Mouse (Mus musculus): ENCODE results near the gene Fos. TPM values are rescaled to one million over a fixed set of nuclear protein-coding genes. Genes with fewer than 3 reads are reported as not detected.

Gene Fos
- polyA plus RNA-seq, 1 experiment from 2014 or later: 1.1 TPM

- H3K4me3 ChIP-seq: no peak overlapping the region
- H3K27ac ChIP-seq (replicated peaks): no peak overlapping the region
- no peak overlapping the region for H3K9ac ChIP-seq (replicated peaks)
- no peak overlapping the region for H3K4me2 ChIP-seq (replicated peaks)
- H3K27me3 ChIP-seq: peaks cover 60% of the 10 kb centered on the region
- peaks cover 16% of the 10 kb centered on the region for H3K4me1 ChIP-seq
- ATAC-seq (ENCODE audit: low FRiP score, low read depth): no peak
- no peaks in the 10 kb centered on the region for H3K36me3 ChIP-seq
- no peaks in the 10 kb centered on the region for H3K9me3 ChIP-seq
- WGBS: 78% methylated on average over 7 of the region's 7 CpGs
Measured at GRCm38 (mm10) chr12:85478696-85479095, 5.0 kb downstream of the Fos start.

GRCm38 (mm10) chr12:85479190-85479589 lies 5.5 kb downstream of the Fos start:
- Histone ChIP-seq H3K4me3 (no peak overlapping the region), H3K36me3 (no peaks in the 10 kb centered on the region), H3K9ac (replicated peaks) (no peak overlapping the region), H3K4me2 (replicated peaks) (no peak overlapping the region), H3K9me3 (no peaks in the 10 kb centered on the region), H3K27me3 (peaks cover 57% of the 10 kb centered on the region), H3K4me1 (peaks cover 13% of the 10 kb centered on the region), H3K27ac (replicated peaks) (no peak overlapping the region)
- 60% methylated on average over 3 of the region's 3 CpGs for WGBS
- ATAC-seq (ENCODE audit: low FRiP score, low read depth): no peak

GRCm38 (mm10) chr12:85483155-85483554 lies 9.5 kb downstream of the Fos start:
- 32% methylated on average over 4 of the region's 4 CpGs for WGBS
- peaks cover 39% of the 10 kb centered on the region for H3K27me3 ChIP-seq
- ATAC-seq (ENCODE audit: low FRiP score, low read depth): no peak
- H3K9me3 ChIP-seq: no peaks in the 10 kb centered on the region
- no peak overlapping the region for H3K9ac ChIP-seq (replicated peaks)
- no peak overlapping the region for H3K27ac ChIP-seq (replicated peaks)
- no peaks in the 10 kb centered on the region for H3K36me3 ChIP-seq
- no peak overlapping the region for H3K4me2 ChIP-seq (replicated peaks)
- no peak overlapping the region for H3K4me3 ChIP-seq
- H3K4me1 ChIP-seq: peaks cover 19% of the 10 kb centered on the region

DNA sequence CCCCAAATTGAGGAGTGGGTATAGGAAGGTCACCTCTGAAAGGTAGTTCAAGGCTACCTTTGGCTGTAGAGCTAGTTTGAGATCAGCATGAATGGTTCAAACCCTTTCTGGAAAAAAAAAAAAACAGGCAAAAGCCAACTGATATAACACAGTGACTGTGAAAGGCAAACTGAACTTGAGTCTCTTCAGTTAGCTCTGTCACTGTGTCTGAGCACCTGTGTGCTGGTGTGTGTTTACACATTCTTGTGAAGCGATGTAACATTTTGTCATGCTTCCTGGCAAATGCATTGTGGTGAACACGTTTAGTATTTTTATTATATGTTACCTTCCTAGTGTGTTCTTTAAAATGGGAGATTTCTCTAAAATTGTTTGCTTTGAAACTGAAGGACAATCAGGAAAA lies 11.0 kb downstream of the Fos start:
- Histone ChIP-seq H3K4me2 (replicated peaks) (no peak overlapping the region), H3K27me3 (peaks cover 43% of the 10 kb centered on the region), H3K4me3 (no peak overlapping the region), H3K9ac (replicated peaks) (no peak overlapping the region), H3K27ac (replicated peaks) (no peak overlapping the region), H3K36me3 (no peaks in the 10 kb centered on the region), H3K4me1 (peaks cover 19% of the 10 kb centered on the region), H3K9me3 (no peaks in the 10 kb centered on the region)
- 83% methylated on average over 2 of the region's 2 CpGs for WGBS
- no peak for ATAC-seq (ENCODE audit: low FRiP score, low read depth)

DNA sequence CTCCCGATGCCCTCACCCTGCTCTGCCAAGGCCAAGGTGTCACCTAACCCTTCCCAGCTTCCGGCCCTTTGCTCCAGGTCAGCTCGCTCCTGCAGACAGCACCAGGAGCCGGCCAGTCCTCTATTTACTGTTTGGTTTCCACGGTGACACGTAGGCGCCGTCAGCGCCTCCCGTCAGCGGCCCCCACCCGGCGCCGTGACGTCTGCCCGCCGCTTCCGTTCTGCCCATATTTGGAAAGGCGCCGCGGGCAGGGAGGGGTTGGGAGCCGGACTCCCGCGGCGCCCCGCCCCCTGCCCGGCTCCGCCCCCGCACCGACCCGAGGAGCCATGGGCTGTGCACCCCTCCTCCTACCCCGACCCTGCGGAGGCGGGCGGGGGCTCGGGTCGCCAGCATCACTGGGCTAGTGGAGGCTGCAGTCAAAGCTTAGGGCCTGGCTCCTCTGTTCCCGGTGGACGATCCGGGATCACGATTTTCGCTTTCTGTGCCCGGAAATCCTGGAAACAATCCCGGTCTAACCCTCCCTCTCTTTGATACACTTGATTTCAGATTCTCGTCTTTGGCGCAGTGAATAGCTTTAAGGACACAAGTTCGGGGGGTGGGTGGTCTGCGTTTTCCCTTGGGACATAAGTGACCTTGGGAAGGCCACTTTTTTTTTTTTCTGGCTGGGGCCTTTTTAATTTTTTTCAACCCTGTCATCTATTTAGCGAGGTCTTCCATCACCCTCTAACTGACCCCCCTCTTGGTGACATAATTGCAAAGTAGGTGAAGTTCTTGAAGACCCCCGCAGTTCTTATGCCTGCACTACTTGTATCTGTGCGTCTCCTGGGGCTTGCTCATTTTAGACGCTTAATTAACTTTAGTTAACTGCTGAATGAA lies 12.4 kb downstream of the Fos start:
- Histone ChIP-seq H3K9ac (replicated peaks) (peak overlapping the region; percentile 46), H3K36me3 (no peaks in the 10 kb centered on the region), H3K4me1 (peaks cover 19% of the 10 kb centered on the region), H3K4me2 (replicated peaks) (peak overlapping the region; percentile 65), H3K9me3 (no peaks in the 10 kb centered on the region), H3K27me3 (peaks cover 40% of the 10 kb centered on the region), H3K4me3 (peak overlapping the region; percentile 46), H3K27ac (replicated peaks) (peak overlapping the region; percentile 25; the same call in 1 of the 2 replicates)
- WGBS: under 1% methylated on average over 52 of the region's 52 CpGs
- ATAC-seq (ENCODE audit: low FRiP score, low read depth): peak; percentile 96

DNA sequence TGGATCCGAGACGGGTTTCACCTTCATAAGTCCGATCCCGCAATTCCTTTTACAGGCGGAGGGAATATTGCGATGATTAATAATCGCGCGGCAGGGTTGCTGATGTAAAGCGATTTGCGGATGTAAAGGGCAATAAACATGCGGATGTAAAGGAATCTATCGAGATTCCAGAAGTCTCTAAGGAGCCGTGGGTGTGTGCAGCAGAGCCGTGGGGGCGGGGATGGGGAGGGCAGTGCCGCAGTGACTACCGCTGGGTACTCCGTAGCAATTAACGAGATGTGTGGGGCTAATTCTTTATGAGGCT lies 13.0 kb downstream of the Fos start:
- H3K4me3 ChIP-seq: peak overlapping the region; percentile 46
- H3K9ac ChIP-seq (replicated peaks): 0 out of 2 replicates have a peak overlapping the region, but pooled peaks have one; percentile 46
- no peaks in the 10 kb centered on the region for H3K36me3 ChIP-seq
- peak overlapping the region; percentile 65 for H3K4me2 ChIP-seq (replicated peaks)
- no peak for ATAC-seq (ENCODE audit: low FRiP score, low read depth)
- no peaks in the 10 kb centered on the region for H3K9me3 ChIP-seq
- H3K27ac ChIP-seq (replicated peaks): no peak overlapping the region
- H3K27me3 ChIP-seq: peaks cover 40% of the 10 kb centered on the region
- H3K4me1 ChIP-seq: peaks cover 20% of the 10 kb centered on the region
- WGBS: 2% methylated on average over 20 of the region's 20 CpGs

DNA sequence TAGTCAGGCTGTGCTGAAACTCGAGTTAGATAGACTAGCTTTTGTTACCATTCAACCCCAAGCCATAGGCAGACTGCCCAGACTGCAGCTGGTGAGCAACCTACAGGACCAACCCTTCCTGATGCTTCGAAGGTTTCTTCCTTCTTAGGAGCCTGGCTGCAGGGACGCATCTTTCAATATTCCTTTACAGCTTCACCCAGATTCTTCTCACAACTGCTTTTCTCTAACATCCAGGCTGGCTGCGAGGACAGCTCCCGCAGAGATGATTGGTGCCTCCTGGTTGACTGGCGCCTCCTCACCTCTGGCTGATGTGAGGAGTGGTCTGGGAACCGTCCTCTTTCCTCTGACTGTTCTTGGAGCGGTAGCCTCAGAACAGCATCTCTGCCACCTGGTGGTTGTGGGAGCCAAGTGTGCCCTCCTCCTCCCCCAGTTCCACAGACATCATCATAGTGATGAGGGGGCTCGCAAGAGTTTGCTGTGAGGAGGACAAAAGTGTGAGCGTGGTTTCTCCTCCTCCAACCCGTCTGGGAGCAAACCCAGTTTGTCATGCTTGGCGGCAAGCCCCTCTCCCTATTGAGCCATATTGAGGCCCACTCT lies 14.0 kb downstream of the Fos start:
- Histone ChIP-seq H3K27ac (replicated peaks) (no peak overlapping the region), H3K4me3 (peak overlapping the region; percentile 12; the same call in 1 of the 2 replicates), H3K4me1 (peaks cover 23% of the 10 kb centered on the region), H3K9ac (replicated peaks) (no peak overlapping the region), H3K27me3 (peaks cover 34% of the 10 kb centered on the region), H3K4me2 (replicated peaks) (peak overlapping the region; percentile 65), H3K36me3 (no peaks in the 10 kb centered on the region), H3K9me3 (no peaks in the 10 kb centered on the region)
- WGBS: 2% methylated on average over 12 of the region's 12 CpGs
- ATAC-seq (ENCODE audit: low FRiP score, low read depth): no peak

GRCm38 (mm10) chr12:85489232-85489886 lies 15.7 kb downstream of the Fos start:
- no peak overlapping the region for H3K9ac ChIP-seq (replicated peaks)
- 83% methylated on average over 7 of the region's 7 CpGs for WGBS
- H3K4me2 ChIP-seq (replicated peaks): no peak overlapping the region
- no peak overlapping the region for H3K27ac ChIP-seq (replicated peaks)
- no peaks in the 10 kb centered on the region for H3K9me3 ChIP-seq
- ATAC-seq (ENCODE audit: low FRiP score, low read depth): no peak
- H3K4me3 ChIP-seq: no peak overlapping the region
- peaks cover 32% of the 10 kb centered on the region for H3K27me3 ChIP-seq
- H3K36me3 ChIP-seq: no peaks in the 10 kb centered on the region
- peaks cover 23% of the 10 kb centered on the region for H3K4me1 ChIP-seq

- H3K27ac ChIP-seq (replicated peaks): no peak overlapping the region
- H3K36me3 ChIP-seq: no peaks in the 10 kb centered on the region
- peaks cover 32% of the 10 kb centered on the region for H3K27me3 ChIP-seq
- no peaks in the 10 kb centered on the region for H3K9me3 ChIP-seq
- no peak overlapping the region for H3K4me3 ChIP-seq
- no peak for ATAC-seq (ENCODE audit: low FRiP score, low read depth)
- no peak overlapping the region for H3K4me2 ChIP-seq (replicated peaks)
- WGBS: 74% methylated on average over 10 of the region's 10 CpGs
- H3K4me1 ChIP-seq: peaks cover 23% of the 10 kb centered on the region
- H3K9ac ChIP-seq (replicated peaks): no peak overlapping the region
Measured at GRCm38 (mm10) chr12:85490096-85490820, 16.6 kb downstream of the Fos start.

- H3K9me3 ChIP-seq: no peaks in the 10 kb centered on the region
- H3K27ac ChIP-seq (replicated peaks): no peak overlapping the region
- peaks cover 32% of the 10 kb centered on the region for H3K27me3 ChIP-seq
- H3K4me2 ChIP-seq (replicated peaks): no peak overlapping the region
- ATAC-seq (ENCODE audit: low FRiP score, low read depth): no peak
- H3K4me1 ChIP-seq: peaks cover 18% of the 10 kb centered on the region
- WGBS: 92% methylated on average over 1 of the region's 1 CpGs
- no peaks in the 10 kb centered on the region for H3K36me3 ChIP-seq
- no peak overlapping the region for H3K4me3 ChIP-seq
- H3K9ac ChIP-seq (replicated peaks): no peak overlapping the region
Measured at GRCm38 (mm10) chr12:85490991-85491390, 17.3 kb downstream of the Fos start.

GRCm38 (mm10) chr12:85492084-85492645 lies 18.5 kb downstream of the Fos start:
- Histone ChIP-seq H3K4me3 (no peak overlapping the region), H3K27ac (replicated peaks) (no peak overlapping the region), H3K4me1 (peaks cover 10% of the 10 kb centered on the region), H3K27me3 (peaks cover 25% of the 10 kb centered on the region), H3K36me3 (no peaks in the 10 kb centered on the region), H3K4me2 (replicated peaks) (peak overlapping the region; percentile 34), H3K9me3 (no peaks in the 10 kb centered on the region), H3K9ac (replicated peaks) (no peak overlapping the region)
- 0 out of 2 replicates have a peak, but pooled peaks have one; percentile 58 for ATAC-seq (ENCODE audit: low FRiP score, low read depth)
- WGBS: 23% methylated on average over 16 of the region's 16 CpGs

Measured in midbrain, embryonic 12.5 days (tissue).